Mouse (Mus musculus) kidney, adult 2 months (tissue): ENCODE data around the gene Pik3cd.

Source experiments
- CTCF ChIP-seq: fragments of 200-500 bp; conservative IDR thresholded peaks from 2 replicates; pipeline ENCODE4 v1.5.1; 2011; ENCODE audit warnings: low read depth, mild to moderate bottlenecking, control low read depth, low read length, moderate library complexity, mixed read lengths; ENCODE audit not compliant: insufficient read depth, insufficient read length
- POLR2A ChIP-seq: fragments of 200-500 bp; IDR thresholded peaks from one replicate; pipeline ENCODE4 v1.6.1; 2011; ENCODE audit warnings: low read depth, low read length, control low read depth

DNA sequence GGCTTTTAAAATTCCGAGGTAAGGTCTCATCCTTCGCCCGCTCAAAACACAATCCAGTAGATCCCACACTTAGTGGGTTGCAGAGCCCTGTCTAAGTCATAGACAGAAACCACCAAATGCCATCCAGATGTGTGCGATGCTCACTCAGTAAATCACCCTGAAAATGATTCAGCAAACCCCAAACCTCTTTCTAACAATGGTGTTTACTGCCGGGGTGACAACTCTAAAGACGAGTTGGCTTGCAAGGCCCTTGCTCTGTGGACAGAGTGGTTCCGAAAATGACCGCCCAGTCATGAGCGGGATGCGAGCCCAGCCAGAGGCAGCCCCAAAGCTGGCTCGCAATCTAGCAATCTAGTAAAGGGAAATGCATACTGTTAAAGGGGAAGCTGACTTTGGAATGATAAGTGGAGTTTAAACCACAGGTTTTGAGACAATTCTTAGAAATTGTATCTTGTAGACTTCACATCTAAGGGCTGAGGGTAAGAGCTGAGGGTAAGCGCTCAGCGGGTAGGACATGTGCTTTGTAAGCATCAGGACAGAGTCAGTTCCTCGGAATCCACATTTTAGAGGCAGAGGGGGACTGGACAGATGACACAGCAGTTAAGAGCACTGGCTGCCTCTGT, 40.3 kb downstream of the Pik3cd start:
- TF ChIP-seq CTCF (no peak), POLR2A (no peak)
